Mouse (Mus musculus): ENCODE data around the gene Clec4n. TPM values are rescaled to one million over a fixed set of nuclear protein-coding genes. Genes with fewer than 3 reads are reported as not detected.
"Not testable (repeated sequence)": the region's sequence is repeated elsewhere in the genome, so short reads cannot be mapped to it uniquely, and the experiment has no call there.

Clec4n gene
- polyA plus RNA-seq, 1 experiment from 2014 or later = 3.1 TPM

GRCm38 (mm10) chr6:123279443-123279842 is 49.8 kb downstream of the Clec4n start:
- ATAC-seq (replicated peaks; ENCODE audit: low FRiP score) = no peak
- Histone ChIP-seq H3K27ac (ENCODE audit: low read depth, low read length) (no peak overlapping the region), H3K9ac (ENCODE audit: low read depth, low read length) (no peak overlapping the region), H3K4me1 (replicated peaks; ENCODE audit: control insufficient read depth, insufficient read depth, low read length) (no peaks in the 10 kb centered on the region), H3K9me3 (ENCODE audit: control insufficient read depth, low read length) (no peaks in the 10 kb centered on the region), H3K36me3 (ENCODE audit: control insufficient read depth, insufficient read depth, low read length) (no peaks in the 10 kb centered on the region), H3K4me2 (no peak overlapping the region), H3K4me3 (ENCODE audit: low read depth, low read length) (no peak overlapping the region), H3K27me3 (replicated peaks; ENCODE audit: control insufficient read depth, insufficient read depth, low read length) (no peaks in the 10 kb centered on the region)
- WGBS = 90% methylated on average over 2 of the region's 2 CpGs
- no peak for DNase-seq (ENCODE audit: low spot score)

GRCm38 (mm10) chr6:123286311-123286710 is 56.7 kb downstream of the Clec4n start:
- DNase-seq (ENCODE audit: low spot score) (no peak), ATAC-seq (replicated peaks; ENCODE audit: low FRiP score) (no peak)
- Histone ChIP-seq H3K36me3 (ENCODE audit: control insufficient read depth, insufficient read depth, low read length) (no peaks in the 10 kb centered on the region), H3K4me3 (ENCODE audit: low read depth, low read length) (no peak overlapping the region), H3K4me1 (replicated peaks; ENCODE audit: control insufficient read depth, insufficient read depth, low read length) (no peaks in the 10 kb centered on the region), H3K27ac (ENCODE audit: low read depth, low read length) (no peak overlapping the region), H3K4me2 (no peak overlapping the region), H3K9ac (ENCODE audit: low read depth, low read length) (no peak overlapping the region), H3K27me3 (replicated peaks; ENCODE audit: control insufficient read depth, insufficient read depth, low read length) (no peaks in the 10 kb centered on the region), H3K9me3 (ENCODE audit: control insufficient read depth, low read length) (no peaks in the 10 kb centered on the region)
- WGBS = 48% methylated on average over 2 of the region's 2 CpGs

- no peak overlapping the region for H3K4me2 ChIP-seq
- WGBS = 64% methylated on average over 10 of the region's 10 CpGs
- ATAC-seq (replicated peaks; ENCODE audit: low FRiP score) = no peak
These were observed 59.3 kb downstream of the Clec4n start for GRCm38 (mm10) chr6:123288931-123289330.

DNA sequence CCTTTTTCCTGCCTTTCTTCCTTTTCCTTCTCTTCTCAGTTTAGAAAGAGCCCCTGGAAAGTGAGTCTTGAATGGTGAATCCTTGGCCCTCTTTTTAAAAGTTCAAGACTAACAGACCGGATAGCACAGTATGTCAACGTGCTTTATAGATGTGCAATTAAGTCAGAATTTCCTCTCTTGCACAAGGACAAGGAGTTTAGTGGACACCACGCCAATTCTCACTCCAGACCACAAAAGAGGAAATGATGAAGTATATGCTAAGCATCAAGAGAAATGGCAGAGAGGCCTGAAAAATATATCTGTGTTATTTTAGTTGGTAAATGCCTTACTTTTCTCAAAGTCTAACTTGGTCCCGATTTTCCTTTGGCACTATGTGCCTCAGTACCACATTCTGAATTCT is 60.1 kb downstream of the Clec4n start, which contains the start of gene Clec4e:
Gene Clec4e (minus strand): TSS at position 118 of the 400 bp plus-strand sequence.
- Histone ChIP-seq H3K4me3 (ENCODE audit: low read depth, low read length) (no peak within 1 kb of the TSS), H3K9me3 (ENCODE audit: control insufficient read depth, low read length) (no peaks in the 10 kb centered on the region), H3K27ac (ENCODE audit: low read depth, low read length) (no peak within 1 kb of the TSS), H3K4me2 (no peak within 1 kb of the TSS), H3K27me3 (replicated peaks; ENCODE audit: control insufficient read depth, insufficient read depth, low read length) (no peaks in the 10 kb centered on the region), H3K36me3 (ENCODE audit: control insufficient read depth, insufficient read depth, low read length) (no peaks in the 10 kb centered on the region), H3K9ac (ENCODE audit: low read depth, low read length) (no peak within 1 kb of the TSS), H3K4me1 (replicated peaks; ENCODE audit: control insufficient read depth, insufficient read depth, low read length) (no peaks in the 10 kb centered on the region; the same call in 1 of the 2 replicates)
- 69% methylated on average over 4 of the region's 4 CpGs for WGBS
- DNase-seq (ENCODE audit: low spot score) = no peak
- ATAC-seq (replicated peaks; ENCODE audit: low FRiP score) = no peak

More at GRCm38 (mm10) chr6:123288931-123289330, 59.3 kb downstream of the Clec4n start:
- Histone ChIP-seq H3K4me3 (ENCODE audit: low read depth, low read length) (no peak overlapping the region), H3K36me3 (ENCODE audit: control insufficient read depth, insufficient read depth, low read length) (no peaks in the 10 kb centered on the region), H3K27me3 (replicated peaks; ENCODE audit: control insufficient read depth, insufficient read depth, low read length) (no peaks in the 10 kb centered on the region), H3K9me3 (ENCODE audit: control insufficient read depth, low read length) (no peaks in the 10 kb centered on the region), H3K27ac (ENCODE audit: low read depth, low read length) (no peak overlapping the region), H3K4me1 (replicated peaks; ENCODE audit: control insufficient read depth, insufficient read depth, low read length) (no peaks in the 10 kb centered on the region; the same call in 1 of the 2 replicates), H3K9ac (ENCODE audit: low read depth, low read length) (no peak overlapping the region)
- DNase-seq (ENCODE audit: low spot score) = no peak

DNA sequence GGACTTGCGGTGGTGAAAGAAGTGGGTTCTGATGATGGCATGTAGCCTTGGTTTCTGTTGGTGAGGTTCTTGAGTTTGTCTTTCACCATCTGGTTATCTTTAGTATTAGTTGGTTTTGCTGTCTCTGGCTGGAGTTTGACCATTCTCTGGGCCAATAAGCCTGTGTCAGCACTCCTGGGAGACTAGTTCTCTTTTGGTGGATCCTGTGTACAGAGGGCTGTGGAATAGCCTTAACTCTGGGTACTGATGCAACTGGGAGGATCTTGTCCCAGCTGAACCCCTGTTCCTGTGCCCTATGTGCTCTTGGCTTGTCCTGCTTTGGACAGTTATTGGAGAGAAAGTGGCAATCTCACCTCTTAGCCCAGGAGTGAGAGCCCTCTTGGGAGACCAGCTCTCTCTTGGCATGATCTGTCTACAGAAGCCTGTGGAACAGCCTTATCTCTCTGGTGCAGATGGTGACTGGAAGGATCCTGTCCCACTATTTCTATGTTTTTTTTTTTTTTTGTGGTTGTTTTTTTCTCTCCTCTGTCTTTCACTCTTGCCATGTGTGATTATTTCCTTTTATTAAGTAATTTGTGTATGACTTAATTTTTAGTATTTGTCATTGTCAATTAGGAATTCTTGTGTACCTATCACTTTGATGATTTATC is 63.2 kb downstream of the Clec4n start:
- H3K27ac ChIP-seq (ENCODE audit: low read depth, low read length) = peak overlapping the region; percentile 83

DNA sequence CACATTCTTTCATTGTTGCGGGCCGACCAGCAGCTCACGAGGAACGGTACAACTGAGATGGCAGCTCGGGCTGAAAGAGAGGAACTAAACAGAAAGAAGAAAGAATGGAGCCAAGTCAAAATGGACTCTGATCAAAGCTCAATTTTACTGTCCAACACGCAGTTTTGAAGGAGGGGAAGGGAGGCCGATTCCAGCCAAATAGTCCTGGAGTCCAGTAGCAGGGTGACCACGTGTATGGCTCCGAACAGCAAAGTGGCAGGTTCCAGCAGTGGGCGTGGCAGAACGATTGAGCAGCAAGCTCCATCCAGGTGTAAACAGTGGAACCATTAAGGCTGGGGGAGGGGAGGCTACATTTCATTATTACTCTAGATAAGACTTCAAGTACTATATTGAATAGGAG is 63.9 kb downstream of the Clec4n start:
- DNase-seq (ENCODE audit: low spot score); H3K4me1 ChIP-seq (replicated peaks; ENCODE audit: control insufficient read depth, insufficient read depth, low read length); H3K27me3 ChIP-seq (replicated peaks; ENCODE audit: control insufficient read depth, insufficient read depth, low read length); H3K4me3 ChIP-seq (ENCODE audit: low read depth, low read length); H3K36me3 ChIP-seq (ENCODE audit: control insufficient read depth, insufficient read depth, low read length); H3K9ac ChIP-seq (ENCODE audit: low read depth, low read length); ATAC-seq (replicated peaks; ENCODE audit: low FRiP score); H3K4me2 ChIP-seq; H3K9me3 ChIP-seq (ENCODE audit: control insufficient read depth, low read length): not testable (repeated sequence)
- 0 out of 2 replicates have a peak overlapping the region, but pooled peaks have one; percentile 41 for H3K27ac ChIP-seq (ENCODE audit: low read depth, low read length)
- WGBS = 68% methylated on average over 11 of the region's 11 CpGs

More for the DNA sequence above, 63.2 kb downstream of the Clec4n start:
- no peak overlapping the region for H3K4me3 ChIP-seq (ENCODE audit: low read depth, low read length)
- WGBS = 81% methylated on average over 1 of the region's 1 CpGs
- no peaks in the 10 kb centered on the region for H3K9me3 ChIP-seq (ENCODE audit: control insufficient read depth, low read length)
- no peaks in the 10 kb centered on the region for H3K36me3 ChIP-seq (ENCODE audit: control insufficient read depth, insufficient read depth, low read length)
- ATAC-seq (replicated peaks; ENCODE audit: low FRiP score) (peak; percentile 99), DNase-seq (ENCODE audit: low spot score) (peak; percentile 34)
- H3K9ac ChIP-seq (ENCODE audit: low read depth, low read length) = no peak overlapping the region
- no peaks in the 10 kb centered on the region; the same call in 1 of the 2 replicates for H3K4me1 ChIP-seq (replicated peaks; ENCODE audit: control insufficient read depth, insufficient read depth, low read length)
- no peaks in the 10 kb centered on the region for H3K27me3 ChIP-seq (replicated peaks; ENCODE audit: control insufficient read depth, insufficient read depth, low read length)
- H3K4me2 ChIP-seq = peak overlapping the region; percentile 19; the same call in 1 of the 2 replicates

Other genes with a start within 250 kb of the Clec4n start
- gene Clec4a4, start 239.5 kb upstream of the Clec4n start, polyA plus RNA-seq (2014; fragmentation: Nextera tagmentation; extraction: Ambion mirVana) = 0.25 TPM in 1 of 2 replicates, not detected in the other
- gene Clec4b1, start 179.9 kb upstream of the Clec4n start, polyA plus RNA-seq (2014; fragmentation: Nextera tagmentation; extraction: Ambion mirVana) = not detected in 2 replicates
- 2.9 and 3.7 TPM in 2 replicates for gene Clec4a2, start 123.4 kb upstream of the Clec4n start, polyA plus RNA-seq (2014; fragmentation: Nextera tagmentation; extraction: Ambion mirVana)
- gene Clec4b2, start 57.0 kb upstream of the Clec4n start, polyA plus RNA-seq (2014; fragmentation: Nextera tagmentation; extraction: Ambion mirVana) = not detected in 2 replicates
- 0.92 and 1.8 TPM in 2 replicates for gene Clec4d, start 32.3 kb downstream of the Clec4n start, polyA plus RNA-seq (2014; fragmentation: Nextera tagmentation; extraction: Ambion mirVana)
- 0.32 and 0.38 TPM in 2 replicates for gene Clec4e, start 60.0 kb downstream of the Clec4n start, polyA plus RNA-seq (2014; fragmentation: Nextera tagmentation; extraction: Ambion mirVana)
- gene Vmn2r19, start 78.5 kb downstream of the Clec4n start, polyA plus RNA-seq (2014; fragmentation: Nextera tagmentation; extraction: Ambion mirVana) = not detected in 2 replicates
- not detected in 2 replicates for gene Vmn2r20, start 188.3 kb downstream of the Clec4n start, polyA plus RNA-seq (2014; fragmentation: Nextera tagmentation; extraction: Ambion mirVana)

All from liver, embryonic 11.5 days (tissue).